Mouse (Mus musculus) T-helper 2 cell (primary cell): Measurements from ENCODE around the gene Prickle3.

Experiments used
- in situ Hi-C: fragments of 300-600 bp; cut with MboI, MseI; formaldehyde crosslinking; loops from one replicate; pipeline ENCODE4 v1.15.1; 2025; ENCODE audit warnings: high pct_unique_total_duplicates

Prickle3 gene

DNA sequence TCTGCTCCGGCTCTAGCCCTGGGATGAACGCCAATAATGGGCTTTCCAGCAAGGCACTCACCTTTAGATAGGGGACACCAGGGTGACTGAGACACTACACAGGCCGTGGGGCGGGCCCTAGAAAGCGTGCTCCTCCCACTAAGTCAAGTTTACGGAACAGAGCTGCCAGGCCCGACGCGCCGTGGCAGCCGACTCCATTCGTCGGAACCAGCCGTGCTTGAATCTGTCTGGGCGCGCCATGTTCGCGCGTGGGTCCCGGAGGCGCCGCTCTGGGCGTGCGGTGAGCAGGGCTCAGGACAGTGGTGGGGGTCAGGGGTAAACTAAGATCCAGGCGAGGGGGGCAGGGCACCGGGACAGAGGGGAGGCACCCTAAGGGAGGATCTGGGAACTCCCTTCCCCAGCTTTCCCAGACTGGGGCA is at the start of gene Prickle3:
Gene Prickle3, plus strand, starts transcription at position 40 of the 419 bp plus-strand sequence.
- in situ Hi-C loops, result no loop called here

DNA sequence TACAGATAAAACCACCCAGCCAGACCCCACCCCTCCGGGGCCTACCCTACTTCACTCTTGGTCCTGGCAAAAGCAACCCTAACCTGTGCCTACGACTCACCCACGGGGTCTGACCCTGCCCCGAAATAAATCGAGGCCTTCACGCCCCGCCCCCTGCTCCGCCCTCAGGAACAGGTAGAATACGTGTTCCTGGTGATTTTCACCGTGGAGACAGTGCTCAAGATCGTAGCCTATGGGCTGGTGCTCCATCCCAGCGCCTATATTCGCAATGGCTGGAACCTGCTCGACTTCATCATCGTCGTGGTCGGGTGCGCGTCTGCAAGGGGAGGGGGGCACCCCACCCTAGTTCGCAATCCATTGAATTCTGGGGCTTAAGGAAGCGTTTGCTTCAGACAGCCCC is 47.0 kb upstream of the Prickle3 start:
- in situ Hi-C loops, result no loop called here

DNA sequence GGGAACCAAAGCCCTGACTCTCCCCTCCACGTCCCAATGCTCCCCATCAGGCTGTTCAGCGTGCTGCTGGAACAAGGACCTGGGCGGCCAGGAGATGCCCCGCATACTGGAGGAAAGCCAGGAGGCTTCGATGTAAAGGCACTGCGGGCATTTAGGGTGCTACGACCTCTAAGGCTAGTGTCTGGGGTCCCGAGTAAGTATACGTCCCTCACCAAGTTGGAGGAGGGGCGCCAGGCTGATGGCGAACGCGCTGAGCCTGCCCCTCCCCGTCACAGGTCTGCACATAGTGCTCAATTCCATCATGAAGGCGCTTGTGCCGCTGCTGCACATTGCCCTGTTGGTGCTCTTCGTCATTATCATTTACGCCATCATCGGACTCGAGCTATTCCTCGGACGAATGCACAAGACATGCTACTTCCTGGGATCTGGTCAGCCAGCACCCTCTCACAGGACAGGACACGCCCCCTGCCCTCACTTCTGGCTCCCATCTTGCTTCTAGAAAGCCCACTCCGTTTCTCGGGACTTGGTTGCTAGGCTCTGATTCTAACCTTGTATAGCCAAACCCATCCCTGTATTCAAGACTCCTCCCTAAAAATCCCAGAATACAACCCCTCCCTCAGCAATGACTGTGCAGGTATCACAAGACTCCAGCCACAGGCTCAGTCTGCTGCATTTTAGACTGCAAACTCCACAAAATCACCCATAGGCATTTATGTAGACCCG is 46.4 kb upstream of the Prickle3 start:
- in situ Hi-C loops, result no loop called here

DNA sequence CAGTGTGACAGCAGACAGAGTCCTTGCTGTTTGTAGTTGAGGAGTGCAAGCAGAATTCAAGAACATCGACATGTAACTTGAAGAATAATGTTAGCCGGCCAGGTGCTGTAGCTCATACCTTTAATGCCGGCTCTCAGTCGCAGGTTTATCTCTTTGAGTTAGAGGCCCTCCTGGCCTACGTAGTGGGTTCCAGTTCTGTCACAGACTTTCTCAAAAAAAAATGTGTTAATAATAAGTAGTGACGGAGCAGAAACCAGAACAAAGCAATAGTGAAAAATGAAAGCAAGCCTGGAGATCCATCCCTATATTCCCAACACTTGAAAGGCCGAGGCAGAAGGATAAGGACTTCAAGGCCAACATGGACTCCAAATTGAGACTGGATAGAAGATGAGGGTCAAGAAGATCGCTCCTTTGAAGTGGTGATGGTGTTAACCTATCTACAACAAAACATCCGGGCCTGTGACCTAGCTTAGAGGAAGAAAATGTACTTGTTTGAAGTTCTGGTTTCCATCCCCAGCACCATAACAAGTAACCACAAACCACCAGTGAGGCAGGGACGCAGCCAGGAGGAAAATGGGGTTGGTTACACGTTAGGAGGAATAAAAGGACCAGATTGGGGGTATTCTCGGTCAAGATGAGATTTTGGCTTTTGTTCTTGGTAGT is 39.0 kb upstream of the Prickle3 start:
- in situ Hi-C loops, result no loop called here

DNA sequence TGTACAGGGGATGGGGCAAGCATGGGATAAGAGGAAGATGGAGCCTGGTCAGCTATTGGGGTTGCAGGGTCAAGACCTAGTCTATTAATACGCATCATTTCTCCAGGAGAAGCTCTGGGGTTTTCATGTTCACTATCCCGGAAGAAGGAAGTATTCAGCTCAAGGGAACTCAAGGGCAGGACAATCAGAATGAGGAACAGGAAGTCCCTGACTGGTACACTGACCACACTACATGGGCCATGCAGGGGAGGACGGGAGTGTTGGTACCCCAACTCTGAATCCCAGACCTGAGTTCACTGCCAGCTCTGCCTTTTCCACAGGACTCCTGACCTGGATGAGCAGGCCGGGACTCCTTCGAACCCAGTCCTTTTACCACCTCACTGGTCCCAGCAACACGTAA is 24.5 kb upstream of the Prickle3 start:
- in situ Hi-C loops, result no loop called here

DNA sequence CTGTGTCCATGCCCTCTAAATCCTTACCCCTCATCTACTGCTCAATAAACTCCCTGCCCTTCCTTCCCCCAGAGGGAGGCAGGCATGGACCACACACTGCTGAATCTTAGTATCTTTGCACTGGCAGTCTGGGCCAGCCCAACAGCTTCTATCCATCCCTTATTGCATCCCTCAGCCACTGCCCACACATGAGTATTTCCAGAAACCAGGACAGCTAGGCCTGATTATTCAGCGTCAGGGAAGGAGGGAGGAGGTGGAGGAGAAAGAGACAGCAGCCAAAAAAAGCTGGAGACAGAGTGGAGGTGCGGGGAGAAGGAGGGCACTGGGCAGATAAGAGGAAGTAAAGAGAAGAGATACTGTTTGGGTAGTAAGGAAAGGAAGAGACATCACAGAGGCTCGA is 22.0 kb upstream of the Prickle3 start:
- in situ Hi-C loops, result no loop called here

DNA sequence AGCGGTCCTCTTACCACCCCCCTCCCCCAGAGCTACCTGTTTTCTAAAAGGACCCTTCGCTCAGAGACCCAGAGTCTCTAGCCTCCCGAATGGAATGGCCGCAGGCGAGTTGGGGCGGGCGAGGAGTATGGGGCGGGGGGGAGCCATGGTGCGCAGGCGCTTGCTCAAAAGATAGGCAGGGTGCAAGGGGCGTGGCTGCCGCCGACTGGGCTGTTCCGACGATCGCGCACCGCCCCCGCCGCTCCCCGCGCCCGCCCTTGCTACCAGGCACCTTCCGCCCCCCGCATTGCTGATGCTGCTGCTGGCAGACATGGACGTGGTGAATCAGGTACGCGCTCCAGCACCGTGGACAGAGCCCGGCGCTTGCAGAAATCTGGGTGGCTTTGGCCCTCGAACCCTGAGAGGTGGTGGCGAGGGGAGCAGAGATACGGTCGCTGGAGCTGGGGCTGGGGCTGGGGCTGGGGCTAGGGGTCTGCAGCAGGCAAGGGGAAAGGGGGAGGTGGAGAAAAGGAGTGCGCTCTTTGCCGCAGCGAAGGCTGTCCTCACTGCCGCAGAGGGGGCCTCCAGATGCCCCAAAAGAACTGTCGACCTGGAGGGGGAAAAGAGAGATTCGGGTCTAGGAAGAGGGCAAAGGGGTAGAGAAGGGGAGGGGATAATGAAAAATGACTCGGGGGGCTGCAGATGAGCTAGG is 18.5 kb upstream of the Prickle3 start, which contains the start of gene Syp:
Gene Syp, plus strand, starts transcription at position 71 of the 691 bp plus-strand sequence.
- in situ Hi-C loops, result no loop called here

DNA sequence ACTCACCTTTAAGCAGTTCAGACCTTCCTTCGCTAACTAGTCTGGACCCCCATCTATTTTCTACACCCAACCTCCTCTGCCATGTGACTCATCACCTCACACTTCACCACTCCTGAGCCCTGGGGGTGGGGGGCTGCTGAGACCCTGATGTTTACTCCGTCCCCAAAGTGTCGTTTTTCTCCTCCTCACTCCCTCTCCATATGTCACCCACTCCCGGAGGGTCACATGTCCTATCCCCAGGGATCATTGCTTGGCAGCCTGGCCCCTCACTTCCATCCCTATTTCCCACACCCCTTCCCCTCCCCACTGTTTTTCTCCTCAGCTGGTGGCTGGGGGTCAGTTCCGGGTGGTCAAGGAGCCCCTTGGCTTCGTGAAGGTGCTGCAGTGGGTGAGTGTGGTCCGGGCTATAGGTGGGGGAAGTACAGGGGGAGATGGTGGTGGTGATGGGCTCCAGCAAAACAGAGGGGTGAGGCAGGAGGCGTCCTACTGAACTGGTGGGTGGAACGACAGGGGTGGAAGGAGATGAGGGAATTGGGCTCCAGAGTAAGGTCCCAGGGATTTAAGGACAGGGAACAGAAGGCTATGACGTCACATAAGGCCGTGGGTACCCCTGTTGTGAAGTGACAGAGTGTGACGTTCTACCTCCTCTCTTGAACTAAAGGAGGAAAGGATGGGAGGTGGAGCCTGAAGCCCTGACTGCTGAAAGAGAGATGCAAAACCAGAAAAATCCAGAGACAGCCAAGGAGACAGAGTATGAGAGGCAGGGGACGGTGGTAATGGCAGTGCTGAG is 17.3 kb upstream of the Prickle3 start:
- in situ Hi-C loops, result loop anchor here (5.0 kb wide), 2 partner anchors 38 to 167 kb away; no protein-coding TSS in a partner anchor

DNA sequence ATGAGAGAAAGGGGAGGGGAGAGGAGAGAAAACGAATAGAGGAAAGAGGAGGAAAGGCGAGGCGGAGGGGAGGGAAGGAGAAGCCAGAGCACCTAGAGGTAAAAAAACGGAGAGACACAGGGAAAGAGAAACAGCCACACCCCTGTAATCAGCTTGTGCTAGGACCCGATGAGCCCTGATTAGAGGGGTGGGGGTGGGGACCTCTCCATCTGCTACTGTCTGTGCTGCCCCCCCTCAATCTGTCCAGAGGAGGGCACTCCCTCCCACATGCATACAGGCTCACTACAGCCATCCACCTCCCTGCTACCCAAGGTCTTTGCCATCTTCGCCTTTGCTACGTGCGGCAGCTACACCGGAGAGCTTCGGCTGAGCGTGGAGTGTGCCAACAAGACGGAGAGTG is 16.3 kb upstream of the Prickle3 start:
- in situ Hi-C loops, result loop anchor here (5.0 kb wide), 2 partner anchors 37 to 168 kb away; no protein-coding TSS in a partner anchor

DNA sequence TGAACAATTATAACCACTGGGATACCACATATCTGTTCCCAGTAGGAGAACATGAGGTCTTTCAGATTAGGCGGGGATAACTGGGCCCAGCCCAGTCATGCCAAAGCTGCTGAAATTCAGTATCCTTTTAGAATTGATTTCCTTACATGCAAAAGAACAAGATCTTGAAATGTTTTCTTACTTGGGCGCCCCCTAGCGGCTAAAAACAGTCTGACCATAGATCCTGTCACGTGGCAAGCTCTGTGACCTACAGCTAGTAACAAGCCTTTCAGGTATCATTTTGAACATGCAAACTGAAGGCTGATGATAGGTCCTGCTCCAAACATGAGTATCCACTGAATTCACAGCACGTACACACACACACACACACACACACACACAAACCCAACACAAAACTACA is 11.7 kb upstream of the Prickle3 start:
- in situ Hi-C loops, result no loop called here

DNA sequence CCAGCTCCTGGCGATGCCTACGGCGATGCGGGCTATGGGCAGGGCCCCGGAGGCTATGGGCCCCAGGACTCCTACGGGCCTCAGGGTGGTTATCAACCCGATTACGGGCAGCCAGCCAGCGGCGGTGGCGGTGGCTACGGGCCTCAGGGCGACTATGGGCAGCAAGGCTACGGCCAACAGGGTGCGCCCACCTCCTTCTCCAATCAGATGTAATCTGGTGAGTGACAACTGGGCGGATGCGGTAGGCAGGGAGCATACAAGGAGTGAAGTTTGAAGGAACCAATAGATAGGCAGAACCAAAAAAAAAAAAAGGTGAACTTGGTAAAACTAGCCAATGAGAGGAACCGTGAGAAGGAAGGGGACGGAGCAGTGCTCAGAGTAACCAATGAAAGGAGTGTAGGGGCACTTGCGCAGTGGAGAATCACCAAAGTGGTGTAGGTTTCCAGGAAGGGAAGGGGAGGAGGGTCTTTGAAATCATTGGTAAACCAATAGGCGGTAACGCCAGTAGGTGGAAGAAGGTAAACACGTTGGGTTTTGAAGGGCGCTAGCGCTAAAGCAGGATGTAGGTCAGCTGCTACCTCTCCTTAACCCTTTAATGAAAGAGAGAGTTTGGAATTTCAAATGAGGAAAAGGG is 8.3 kb upstream of the Prickle3 start:
- in situ Hi-C loops, result no loop called here

DNA sequence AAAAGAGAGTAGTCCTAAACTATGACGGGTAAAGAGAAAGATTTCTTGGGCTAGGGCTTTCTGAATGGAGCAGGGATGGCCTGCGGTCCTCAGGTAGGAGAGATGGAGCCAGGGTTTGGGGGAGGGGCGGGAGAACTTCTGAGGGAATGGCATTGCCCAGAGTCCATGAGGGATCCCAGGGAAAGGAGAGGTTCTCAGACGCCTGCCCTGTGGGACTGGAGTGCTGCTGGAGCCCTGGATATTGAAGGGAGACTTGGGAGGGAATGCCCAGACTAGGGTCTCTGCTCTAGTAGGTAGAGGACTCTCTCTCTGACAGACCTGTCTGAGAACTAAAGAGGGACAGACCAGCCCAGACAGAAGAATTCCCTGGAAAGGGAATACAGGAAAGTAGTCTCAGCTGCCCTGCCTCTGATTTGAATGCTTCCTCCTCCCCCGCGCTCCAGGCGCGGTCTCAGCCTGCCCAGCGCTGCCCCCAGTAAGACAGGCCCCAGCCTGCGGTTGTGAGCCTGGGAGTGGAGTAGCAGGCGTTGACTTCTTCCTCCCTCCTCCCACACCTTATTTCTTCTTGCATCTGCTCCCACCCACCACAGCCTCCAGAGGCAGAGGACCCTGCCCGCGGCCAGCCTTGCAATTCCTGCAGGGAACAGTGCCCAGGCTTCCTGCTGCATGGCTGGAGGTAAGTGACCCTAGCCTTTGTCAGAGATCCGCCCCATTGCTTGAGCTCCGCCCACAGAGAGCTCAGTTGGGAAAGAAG is 1.1 kb downstream of the Prickle3 start:
- in situ Hi-C loops, result no loop called here

DNA sequence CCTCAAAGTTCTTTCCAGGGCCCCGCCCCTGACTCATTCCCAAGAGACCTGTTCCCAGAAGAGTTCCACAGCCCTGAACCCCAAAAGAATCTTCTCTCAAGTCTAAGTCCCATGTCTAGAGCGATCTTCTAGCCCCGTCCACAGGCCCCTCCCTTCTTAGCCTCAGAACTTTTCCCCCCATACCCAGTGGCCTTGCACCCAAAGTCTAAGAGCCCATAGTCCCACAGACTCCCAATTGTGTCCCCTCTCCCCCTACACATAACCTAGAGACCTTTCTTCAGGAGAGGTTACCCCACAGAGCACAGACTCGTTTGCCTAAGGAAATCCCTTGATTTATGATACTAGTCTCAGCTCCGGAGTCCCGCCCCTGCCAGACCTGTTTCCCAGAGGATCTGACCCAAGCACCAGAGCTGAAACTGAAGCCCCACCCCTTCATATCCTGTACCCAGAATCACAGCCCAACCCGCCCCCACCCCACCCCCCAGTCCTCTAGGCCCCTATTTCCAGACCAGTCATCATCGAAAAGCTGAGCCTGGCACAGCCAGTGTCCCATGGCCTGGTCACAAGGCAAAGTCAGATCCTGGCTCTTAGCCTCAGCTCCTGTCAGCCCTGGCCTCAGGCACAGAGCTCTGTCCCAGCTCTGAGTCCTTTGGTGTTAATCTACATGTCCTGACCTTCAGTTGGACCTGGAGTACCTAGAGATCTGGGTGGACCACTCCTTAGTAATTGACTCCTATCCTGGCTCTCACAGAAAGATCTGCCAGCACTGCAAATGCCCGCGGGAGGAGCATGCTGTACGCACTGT is 1.9 kb downstream of the Prickle3 start:
- in situ Hi-C loops, result no loop called here

DNA sequence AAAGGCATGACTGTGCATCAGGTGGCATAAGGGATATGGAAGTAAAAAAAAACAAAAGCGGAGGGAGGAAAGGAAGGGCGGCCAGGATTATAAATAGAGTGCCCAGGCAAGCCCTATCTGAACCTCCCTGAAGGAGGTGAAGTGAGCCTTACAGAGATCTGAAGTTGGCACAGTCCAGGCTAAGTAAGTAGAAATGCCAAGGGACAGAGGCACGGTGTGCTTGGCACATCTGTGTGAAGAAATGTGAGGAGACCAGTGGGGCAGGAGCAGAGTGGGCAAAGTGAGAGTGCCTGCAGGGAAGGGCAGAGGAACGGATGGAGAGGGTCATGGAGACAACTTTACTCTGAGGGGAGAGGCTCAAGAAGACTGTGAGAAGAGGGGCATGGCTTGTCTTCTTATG is 4.0 kb downstream of the Prickle3 start:
- in situ Hi-C loops, result no loop called here

DNA sequence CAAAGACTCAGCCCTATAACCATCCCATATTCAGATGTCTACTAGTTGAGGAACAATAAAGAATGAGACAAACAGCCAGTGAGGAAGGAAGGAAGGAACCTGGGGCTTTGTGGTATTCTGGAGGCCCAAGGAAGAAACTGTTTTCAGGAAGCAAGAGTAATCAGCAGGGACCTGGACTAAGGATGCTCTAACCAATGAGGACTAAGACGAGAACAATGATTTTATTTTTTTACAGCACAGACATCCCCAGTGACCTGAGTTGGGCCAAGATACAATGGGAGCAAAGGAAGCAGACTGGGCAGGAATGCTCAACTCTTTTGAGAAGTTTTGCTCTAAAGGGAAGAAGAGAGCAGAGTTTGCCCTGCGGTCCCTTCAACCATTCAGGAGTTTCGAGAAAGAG is 5.9 kb downstream of the Prickle3 start:
- in situ Hi-C loops, result no loop called here

DNA sequence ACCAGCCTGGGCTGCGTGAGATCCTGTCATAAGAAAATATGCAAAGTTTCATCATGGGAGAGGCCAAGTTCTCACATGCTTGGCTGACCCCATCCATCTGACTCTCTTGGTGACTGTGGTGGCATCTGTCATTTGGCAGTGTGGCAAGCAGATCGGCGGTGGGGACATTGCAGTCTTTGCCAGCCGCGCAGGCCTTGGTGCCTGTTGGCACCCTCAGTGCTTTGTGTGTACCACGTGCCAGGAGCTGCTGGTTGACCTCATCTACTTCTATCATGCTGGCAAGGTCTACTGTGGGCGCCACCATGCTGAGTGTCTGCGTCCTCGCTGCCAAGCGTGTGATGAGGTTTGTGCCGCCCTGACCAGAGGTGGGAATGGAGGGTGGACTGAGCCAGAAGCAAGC is 7.7 kb downstream of the Prickle3 start:
- in situ Hi-C loops, result no loop called here

DNA sequence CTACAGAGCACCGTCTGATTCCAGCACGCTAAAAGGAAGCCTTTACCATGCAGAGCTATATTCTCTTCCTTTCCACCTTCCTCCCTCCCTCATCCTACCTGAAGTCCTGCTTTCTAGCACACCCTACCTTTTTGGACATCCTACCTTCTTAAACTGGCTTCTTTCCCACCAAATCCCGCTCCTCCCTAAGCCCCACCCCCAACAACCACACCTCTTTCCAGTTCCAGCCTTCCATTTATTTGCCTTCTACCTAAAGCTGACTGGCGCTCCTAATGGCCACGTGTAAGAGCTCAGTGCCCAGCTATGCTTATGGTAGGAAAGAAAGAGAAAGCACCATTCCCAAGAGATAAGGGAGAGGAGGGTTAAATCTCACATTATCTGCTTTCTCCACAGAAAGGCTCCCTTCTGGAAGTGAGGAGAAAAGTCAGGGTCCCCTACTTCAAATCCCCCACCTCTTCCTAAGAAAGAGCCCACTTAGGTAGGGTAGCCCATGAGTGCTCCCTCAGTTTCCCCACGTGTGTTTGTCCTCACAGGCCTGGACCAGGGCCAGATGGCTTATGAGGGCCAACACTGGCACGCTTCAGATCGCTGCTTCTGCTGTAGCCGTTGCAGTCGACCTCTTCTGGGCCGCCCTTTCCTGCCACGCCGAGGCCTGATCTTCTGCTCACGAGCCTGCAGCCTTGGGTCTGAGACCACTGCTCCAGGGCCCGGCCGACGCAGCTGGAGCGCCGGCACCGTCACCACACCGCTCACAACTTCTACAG is 8.9 kb downstream of the Prickle3 start:
- in situ Hi-C loops, result no loop called here

DNA sequence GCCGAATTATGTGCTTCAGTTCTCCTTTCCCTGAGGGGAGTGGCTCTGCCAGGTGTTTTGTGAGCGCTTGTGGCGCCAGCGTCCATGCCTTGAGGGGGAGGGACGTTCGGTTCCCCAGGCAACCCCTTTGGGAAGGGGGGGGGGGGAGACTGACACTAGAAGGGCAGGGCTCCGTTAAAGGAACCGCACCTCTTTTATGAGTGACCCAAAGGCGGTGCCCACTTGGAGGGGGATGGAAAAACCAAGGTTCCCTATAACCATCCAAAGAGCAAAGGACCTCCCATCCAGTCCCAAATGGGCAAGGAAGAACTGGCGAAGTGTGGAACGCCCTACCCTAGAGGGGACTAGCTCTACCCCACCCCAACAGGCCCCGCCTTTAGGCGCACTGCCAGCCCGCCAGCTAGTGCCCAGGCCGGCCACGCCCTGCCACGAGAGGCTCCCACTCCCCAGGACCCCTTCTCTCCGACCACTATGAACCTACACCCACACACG is 13.4 kb downstream of the Prickle3 start:
- in situ Hi-C loops, result no loop called here
